Mouse (Mus musculus) regulatory T cell (primary cell): ENCODE measurements around the gene Best2.

ENCODE experiments used
- in situ Hi-C: fragments of 300-600 bp; cut with MboI, MseI; formaldehyde crosslinking; loops from one replicate; pipeline ENCODE4 v1.15.1; 2025; ENCODE audit warnings: high pct_unique_total_duplicates

The Best2 gene

GRCm38 (mm10) chr8:85023846-85024245 is 9.5 kb upstream of the Best2 start:
- in situ Hi-C loops, result no loop called here

- in situ Hi-C loops, result no loop called here
Observed at GRCm38 (mm10) chr8:85021514-85022055, 7.3 kb upstream of the Best2 start.

DNA sequence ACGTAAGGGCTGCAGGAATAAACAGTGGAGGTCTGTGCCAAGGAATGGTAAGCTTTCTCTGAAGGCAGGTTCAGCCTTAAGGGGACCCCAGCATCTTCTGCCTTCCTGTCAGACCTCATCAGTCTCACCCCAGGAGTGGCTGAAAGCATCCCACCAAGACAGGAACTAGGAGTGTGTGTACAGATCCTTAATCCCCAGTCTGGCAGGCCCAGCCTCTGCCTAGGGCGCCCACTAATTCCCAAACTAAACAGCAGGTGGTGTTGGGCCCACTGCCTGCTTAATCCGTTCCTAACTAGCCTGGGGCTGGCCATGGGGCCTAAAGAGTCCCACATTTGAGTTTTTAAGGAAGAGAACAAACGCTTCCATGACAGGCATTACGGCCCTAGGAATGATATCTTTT is 2.9 kb upstream of the Best2 start:
- in situ Hi-C loops, result no loop called here

DNA sequence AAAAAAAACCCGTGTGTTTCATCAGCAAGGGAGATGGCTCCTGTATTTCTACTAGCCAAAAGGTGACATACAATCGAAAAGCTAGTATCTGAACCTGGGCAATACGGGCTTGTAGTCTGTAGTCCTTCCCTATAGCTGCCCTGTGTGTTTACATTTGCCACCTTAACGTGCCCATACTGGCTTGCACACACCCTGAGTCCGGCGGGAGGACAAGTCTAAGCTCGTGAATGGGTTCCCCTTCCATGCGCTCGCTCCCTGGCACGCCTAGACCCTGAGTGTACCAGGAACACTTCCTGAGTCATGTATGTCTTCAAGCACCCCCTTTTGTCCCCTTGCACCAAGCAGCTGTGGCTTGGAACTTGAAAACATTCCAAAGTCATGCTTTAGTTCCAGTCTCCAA is 2.4 kb upstream of the Best2 start:
- in situ Hi-C loops, result no loop called here

- in situ Hi-C loops, result no loop called here
Observed at GRCm38 (mm10) chr8:85013230-85013840, 996 bp downstream of the Best2 start.

DNA sequence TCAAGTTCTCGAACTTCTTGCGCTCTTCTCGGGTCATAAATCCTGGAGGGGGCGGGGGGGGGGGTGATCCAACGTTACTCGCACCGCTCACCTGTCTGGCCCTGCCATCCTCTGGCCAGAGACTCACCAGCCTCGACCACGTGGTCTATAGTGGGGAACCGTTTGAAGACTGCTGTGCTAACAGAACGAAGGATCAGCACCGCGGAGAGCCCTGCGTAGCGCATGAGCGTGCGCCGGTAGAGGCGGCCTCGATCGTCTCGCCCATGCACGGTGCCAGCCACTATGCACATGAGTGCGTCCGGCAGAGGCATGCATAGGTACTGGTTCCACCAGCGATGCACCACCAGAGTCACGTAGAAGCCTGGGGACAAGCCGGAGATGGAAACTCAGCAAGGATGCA is 3.1 kb downstream of the Best2 start:
- in situ Hi-C loops, result no loop called here

GRCm38 (mm10) chr8:85007686-85008085 is 6.6 kb downstream of the Best2 start:
- in situ Hi-C loops, result no loop called here

GRCm38 (mm10) chr8:84997649-84998295 is 16.6 kb downstream of the Best2 start:
- in situ Hi-C loops, result no loop called here

GRCm38 (mm10) chr8:84996978-84997377 is 17.4 kb downstream of the Best2 start:
- in situ Hi-C loops, result no loop called here

GRCm38 (mm10) chr8:84995680-84996079 is 18.7 kb downstream of the Best2 start:
- in situ Hi-C loops, result no loop called here

GRCm38 (mm10) chr8:84994375-84994774 is 20.0 kb downstream of the Best2 start:
- in situ Hi-C loops, result no loop called here

GRCm38 (mm10) chr8:84990836-84991235 is 23.5 kb downstream of the Best2 start:
- in situ Hi-C loops, result no loop called here

GRCm38 (mm10) chr8:84990349-84990748 is 24.0 kb downstream of the Best2 start, which contains the start of gene Hook2:
Hook2 (plus strand) TSS chr8:84990603.
- in situ Hi-C loops, result no loop called here

- in situ Hi-C loops, result loop anchor here (10.0 kb wide), 1 partner anchor 1245 kb away; the partner anchor contains the start of gene Adgre5
Observed at GRCm38 (mm10) chr8:84989810-84990209, 24.5 kb downstream of the Best2 start.

DNA sequence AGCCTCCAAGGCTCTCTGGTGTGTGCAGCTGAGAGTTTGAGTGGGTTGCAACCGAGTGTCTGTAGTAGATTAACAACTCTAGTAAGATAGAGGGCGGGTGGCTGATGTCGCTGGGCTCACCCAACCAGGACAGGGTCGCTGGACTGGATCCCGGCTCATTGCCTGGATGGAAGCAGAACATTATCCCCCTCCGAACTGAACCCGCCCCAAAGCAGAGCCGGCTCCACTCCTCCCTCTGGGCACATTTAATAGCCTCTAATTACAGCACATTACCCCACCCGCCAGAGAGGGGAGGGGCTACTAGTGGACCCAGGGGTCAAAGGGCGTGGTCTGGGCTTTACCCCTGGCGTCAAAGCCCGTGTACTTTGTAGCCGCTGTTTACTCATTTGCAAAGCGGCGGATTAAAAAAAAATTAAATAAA is 25.0 kb downstream of the Best2 start:
- in situ Hi-C loops, result loop anchor here (10.0 kb wide), 1 partner anchor 1245 kb away; the partner anchor contains the start of gene Adgre5

GRCm38 (mm10) chr8:84987903-84988302 is 26.4 kb downstream of the Best2 start:
- in situ Hi-C loops, result loop anchor here (10.0 kb wide), 1 partner anchor 1243 kb away; the partner anchor contains the start of gene Adgre5

GRCm38 (mm10) chr8:84987388-84987787 is 26.9 kb downstream of the Best2 start:
- in situ Hi-C loops, result loop anchor here (10.0 kb wide), 1 partner anchor 1243 kb away; the partner anchor contains the start of gene Adgre5

GRCm38 (mm10) chr8:84986379-84986945 is 27.9 kb downstream of the Best2 start:
- in situ Hi-C loops, result loop anchor here (10.0 kb wide), 1 partner anchor 1242 kb away; the partner anchor contains the start of gene Adgre5

DNA sequence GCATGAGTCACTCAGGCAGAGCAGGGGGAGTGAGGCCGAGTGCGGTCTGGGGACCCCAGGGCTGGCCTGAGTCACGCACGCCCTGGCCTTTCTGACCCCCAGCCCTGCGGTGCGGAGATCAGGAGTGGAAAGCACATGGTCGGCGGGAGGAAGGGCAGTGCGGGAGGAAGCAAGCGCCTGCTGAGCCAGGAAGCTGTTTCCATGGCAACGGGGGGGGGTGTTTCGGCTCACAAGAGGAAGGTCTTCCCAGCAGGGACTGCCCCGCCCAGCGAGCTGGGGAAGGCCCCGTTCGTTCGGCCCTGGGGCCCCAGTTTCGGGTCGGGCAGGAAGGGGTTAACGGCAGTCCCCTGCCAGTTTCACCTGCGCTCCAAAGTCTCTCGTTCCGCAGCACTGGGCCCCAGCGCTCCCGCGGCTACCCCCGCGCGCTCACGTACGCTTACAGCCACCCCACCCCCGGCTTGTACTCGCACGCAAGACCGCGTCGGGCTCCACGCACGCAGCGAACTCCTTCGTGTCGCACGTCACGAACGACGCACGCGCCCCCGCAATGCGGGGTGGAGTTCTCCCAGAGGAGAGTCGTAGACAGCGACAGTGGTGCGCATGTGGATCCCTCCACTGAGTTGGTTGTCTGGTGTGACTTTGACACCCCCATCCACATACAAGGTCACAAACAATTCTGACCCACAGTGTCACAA is 28.5 kb downstream of the Best2 start:
- in situ Hi-C loops, result loop anchor here (10.0 kb wide), 1 partner anchor 1241 kb away; the partner anchor contains the start of gene Adgre5

DNA sequence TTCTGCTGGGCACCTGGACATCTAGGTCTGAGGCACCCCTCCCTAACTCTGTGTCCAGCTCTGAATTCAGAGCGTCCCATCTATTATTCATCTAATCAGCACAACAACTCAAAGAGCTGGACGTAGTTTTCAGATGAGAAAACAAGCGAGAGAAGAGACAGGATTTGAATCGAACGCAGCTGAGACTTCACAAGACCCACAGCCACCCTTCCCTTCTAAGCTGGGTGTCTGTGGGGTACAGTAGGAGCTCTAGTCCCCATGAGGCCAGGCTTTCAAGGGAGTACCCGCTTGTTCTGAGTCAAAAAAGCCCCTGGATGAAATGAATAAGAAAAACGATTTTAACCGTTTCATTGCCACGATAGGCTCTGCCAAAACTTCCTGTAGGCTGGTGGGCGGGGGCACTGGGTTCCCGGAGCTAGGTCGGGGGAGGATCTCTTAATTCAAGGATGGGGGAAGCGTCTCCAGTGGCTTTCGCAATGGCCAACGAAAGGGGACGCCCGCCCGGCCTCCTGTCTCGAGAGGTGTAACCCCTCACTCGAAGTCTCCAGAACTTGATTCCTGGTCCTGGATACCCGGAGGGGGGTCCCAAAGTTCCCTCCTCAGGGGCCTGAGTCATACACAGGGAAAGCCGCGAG is 29.2 kb downstream of the Best2 start:
- in situ Hi-C loops, result loop anchor here (10.0 kb wide), 1 partner anchor 1240 kb away; the partner anchor contains the start of gene Adgre5
